Mouse (Mus musculus): Measurements from ENCODE around the gene Tert.

GRCm38 (mm10) chr13:73620637-73621036 is 6.1 kb upstream of the Tert start:
- TF ChIP-seq E2F4 (IDR thresholded peaks at IDR 0.05; ENCODE audit: insufficient read depth): no peak
- no peak for TF ChIP-seq MYOD1 (IDR thresholded peaks at IDR 0.05; ENCODE audit: control insufficient read depth in 1 of 3, insufficient read length in 2 of 3, low read depth in 2 of 3)
- no peak for TF ChIP-seq TCF3 (IDR thresholded peaks at IDR 0.05; ENCODE audit: insufficient read length, low read depth)
- TF ChIP-seq POLR2A (IDR thresholded peaks at IDR 0.05; ENCODE audit: insufficient read length, low read depth): no peak
- TF ChIP-seq USF1 (IDR thresholded peaks at IDR 0.05; ENCODE audit: low read depth): no peak
- TF ChIP-seq MAX (IDR thresholded peaks at IDR 0.05; ENCODE audit: low read depth): no peak
- TF ChIP-seq SRF (IDR thresholded peaks at IDR 0.05; ENCODE audit: control insufficient read depth, insufficient read length, low read depth): no peak
- TF ChIP-seq TCF12 (IDR thresholded peaks at IDR 0.05; ENCODE audit: insufficient read depth, poor library complexity, severe bottlenecking): no peak
- no peak for TF ChIP-seq MYOG (IDR thresholded peaks at IDR 0.05; ENCODE audit: control insufficient read depth in 1 of 3, insufficient read depth in 1 of 3, insufficient read length in 2 of 3, low read depth in 2 of 3)
- TF ChIP-seq CEBPB (IDR thresholded peaks at IDR 0.05; ENCODE audit: insufficient read depth, poor library complexity, severe bottlenecking): no peak
- no peak for TF ChIP-seq POLR2AphosphoS2 (IDR thresholded peaks at IDR 0.05; ENCODE audit: insufficient read length, low read depth)
